Mouse (Mus musculus) retina, adult 2 months (tissue): Measurements from ENCODE around the gene Gmcl1.

ENCODE experiments used
- DNase-seq: peaks from one replicate; pipeline ENCODE4 v3.0.0-alpha.2; 2012; ENCODE audit warnings: low read depth, low spot score

Gene Gmcl1

GRCm38 (mm10) chr6:86665076-86665475 lies 68.1 kb downstream of the Gmcl1 start:
- no peak for DNase-seq

GRCm38 (mm10) chr6:86660161-86660877 lies 72.9 kb downstream of the Gmcl1 start:
- DNase-seq: no peak

GRCm38 (mm10) chr6:86658501-86658900 lies 74.7 kb downstream of the Gmcl1 start:
- DNase-seq: no peak

- no peak for DNase-seq
Measured at GRCm38 (mm10) chr6:86654270-86654916, 78.8 kb downstream of the Gmcl1 start.

- no peak for DNase-seq
Measured at GRCm38 (mm10) chr6:86653026-86653425, 80.2 kb downstream of the Gmcl1 start.

GRCm38 (mm10) chr6:86646143-86646542 lies 87.0 kb downstream of the Gmcl1 start:
- no peak for DNase-seq

- DNase-seq: no peak
Measured at GRCm38 (mm10) chr6:86645551-86645950, 87.6 kb downstream of the Gmcl1 start.

- no peak for DNase-seq
Measured at GRCm38 (mm10) chr6:86644775-86645400, 88.3 kb downstream of the Gmcl1 start.
